19 mouse cellular contexts compared by ENCODE assay signal in the genomic region with DNA sequence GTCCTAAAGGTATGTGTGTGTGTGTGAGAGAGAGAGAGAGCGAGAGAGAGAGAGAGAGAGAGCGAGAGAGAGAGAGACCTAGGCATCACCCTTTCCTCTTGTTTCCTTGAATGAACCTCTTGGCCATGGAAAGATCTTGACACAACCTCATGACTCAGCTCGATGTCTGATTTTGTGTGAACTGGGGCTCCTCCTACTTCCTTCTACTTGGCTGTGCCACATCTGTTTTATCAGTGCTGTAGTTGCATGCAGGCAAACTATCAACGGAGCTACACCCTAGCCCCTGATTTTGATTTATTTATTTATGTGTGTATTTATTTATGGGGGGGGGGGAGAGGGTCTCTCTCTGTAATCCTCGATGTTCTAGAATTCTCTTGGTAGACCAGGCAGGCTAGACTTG. TPM values are rescaled to one million over a fixed set of nuclear protein-coding genes. Genes with fewer than 3 reads are reported as not detected.
DNase-seq lines count a peak whose midpoint lies in the region; ATAC-seq and TF ChIP-seq lines count a peak whose summit lies in the region.
"Had no signal": no experiment of that assay in that cellular context is flagged by ENCODE, and none has a peak within 500 bp of the region (broad histone marks: within the 10 kb centered on the region; RNA-seq: fewer than 3 reads in every experiment).

No protein-coding gene starts in this region.

- DNase-seq in lung, postnatal 0 days (ENCODE audit: low spot score) = peak; percentile 40
- DNase-seq in lung, postnatal 10 days = no peak
- peak; percentile 29 for DNase-seq in c-Kit-positive CD71-positive TER-119-positive erythroid progenitor cells, embryonic 14.5 days (ENCODE audit: low spot score)
- no peak for DNase-seq in gastrocnemius, postnatal 25 days
- no peak for DNase-seq in natural killer cell, adult 2 months (ENCODE audit: low spot score in 2 of 2)
- DNase-seq in urinary bladder, postnatal 4 days (ENCODE audit: low spot score in 2 of 2) = no peak
- no peak for DNase-seq in gastrocnemius, adult 2 months
- DNase-seq: cerebellum, adult 18-20 months; heart, adult 18-20 months; kidney, adult 18-20 months; kidney, postnatal 25 days; retina, postnatal 1 day; thymus, postnatal 25 days had no signal

- no peak overlapping the region for H3K27ac ChIP-seq in lung, postnatal 0 days (ENCODE audit: low read length)
- peak overlapping the region; percentile 40 for H3K27ac ChIP-seq in macrophage
- no peak overlapping the region for H3K27ac ChIP-seq in gastrocnemius, adult 2 months
- H3K27ac ChIP-seq: forebrain, embryonic 13.5 days; heart, embryonic 15.5 days; liver, embryonic 14.5 days; neural tube, embryonic 13.5 days had no signal

- intact Hi-C loops in gastrocnemius, adult 2 months (cut with DNase I) = no loop called here

- no peak overlapping the region for H3K9ac ChIP-seq in lung, postnatal 0 days (replicated peaks; ENCODE audit: low read depth)
- H3K9ac ChIP-seq: forebrain, embryonic 13.5 days; heart, embryonic 15.5 days; liver, embryonic 14.5 days; neural tube, embryonic 13.5 days had no signal

- peaks cover 18% of the 10 kb centered on the region for H3K79me2 ChIP-seq in macrophage (ENCODE audit: inconsistent target)

- WGBS in lung, postnatal 0 days = 71% methylated on average over 5 of the region's 5 CpGs
- WGBS in macrophage (ENCODE audit: missing documents) = 32% methylated on average over 4 of the region's 5 CpGs

- no peak overlapping the region for H3K4me2 ChIP-seq in lung, postnatal 0 days (replicated peaks; ENCODE audit: low read depth, low read length)
- H3K4me2 ChIP-seq: forebrain, embryonic 13.5 days; heart, embryonic 15.5 days; neural tube, embryonic 13.5 days had no signal

- ATAC-seq in lung, postnatal 0 days = no peak
- ATAC-seq: forebrain, embryonic 13.5 days; Patski had no signal

- H3K36me3 ChIP-seq in lung, postnatal 0 days (ENCODE audit: insufficient read depth, low read length) = no peaks in the 10 kb centered on the region
- no peaks in the 10 kb centered on the region for H3K36me3 ChIP-seq in macrophage (ENCODE audit: inconsistent target)
- H3K36me3 ChIP-seq: heart, embryonic 15.5 days; neural tube, embryonic 13.5 days had no signal

- peaks cover 9% of the 10 kb centered on the region; the same call in 1 of the 2 replicates for H3K4me1 ChIP-seq in lung, postnatal 0 days (ENCODE audit: insufficient read depth, low read depth, low read length)

- no peak for TF ChIP-seq EP300 in lung, postnatal 0 days (IDR thresholded peaks at IDR 0.05)

- no peak for TF ChIP-seq CTCF in lung, postnatal 0 days (IDR thresholded peaks at IDR 0.05)
- no peak for TF ChIP-seq CTCF in gastrocnemius, adult 2 months (IDR thresholded peaks at IDR 0.05)

- no peaks in the 10 kb centered on the region for H3K27me3 ChIP-seq in lung, postnatal 0 days (replicated peaks; ENCODE audit: insufficient read depth, low read length)
- H3K27me3 ChIP-seq: Patski had no signal

- no peak overlapping the region for H3K4me3 ChIP-seq in lung, postnatal 0 days (ENCODE audit: low read depth, low read length)
- H3K4me3 ChIP-seq in macrophage (ENCODE audit: inconsistent target) = no peak overlapping the region
- no peak overlapping the region for H3K4me3 ChIP-seq in gastrocnemius, adult 2 months
- H3K4me3 ChIP-seq: forebrain, embryonic 13.5 days; heart, embryonic 15.5 days; neural tube, embryonic 13.5 days had no signal

- H3K9me3 ChIP-seq in lung, postnatal 0 days (ENCODE audit: low read length) = no peaks in the 10 kb centered on the region
- H3K9me3 ChIP-seq: forebrain, embryonic 13.5 days; heart, embryonic 15.5 days; neural tube, embryonic 13.5 days had no signal

RNA-seq across cellular contexts. Expression of gene Rab7, which starts 2.8 kb away (rescaled TPM):
- 242 and 253 TPM in 2 replicates for polyA plus RNA-seq in lung, postnatal 0 days (2015; fragmentation: Nextera tagmentation; extraction: Ambion mirVana)
- 100 to 1,000 TPM in 9 of 26 experiments, 10 to 100 TPM in 17; 55.1 to 151 (median 86.4) TPM for total RNA-seq in macrophage (2018; cell fraction: chromatin; rRNA removed)
- total RNA-seq in macrophage (2018; cell fraction: cytosol; rRNA removed) = 100 to 1,000 TPM; 423 to 668 (median 547) TPM
- total RNA-seq in macrophage (2018; cell fraction: nucleus; rRNA removed) = 100 to 1,000 TPM; 147 to 373 (median 239) TPM
- polyA plus RNA-seq in macrophage (2018) = 571 to 1,341 TPM (median 733 TPM) in 3 replicates
- total RNA-seq in gastrocnemius, postnatal 25 days (2021) = 100 to 1,000 TPM; 265 to 292 TPM
- total RNA-seq in gastrocnemius, adult 2 months (2021) = 100 to 1,000 TPM; 320 to 401 TPM

RNA-seq across cellular contexts. Expression of gene Rpn1, which starts 36.4 kb away (rescaled TPM):
- polyA plus RNA-seq in lung, postnatal 0 days (2015; fragmentation: Nextera tagmentation; extraction: Ambion mirVana) = 209 and 226 TPM in 2 replicates
- total RNA-seq in macrophage (2018; cell fraction: chromatin; rRNA removed) = 10 to 100 TPM in 25 of 26 experiments, 1 to 10 TPM in 1; 9.7 to 53.5 (median 26.6) TPM
- 100 to 1,000 TPM in 4 of 26 experiments, 10 to 100 TPM in 22; 48.9 to 117 (median 81.0) TPM for total RNA-seq in macrophage (2018; cell fraction: cytosol; rRNA removed)
- total RNA-seq in macrophage (2018; cell fraction: nucleus; rRNA removed) = 100 to 1,000 TPM in 15 of 26 experiments, 10 to 100 TPM in 11; 23.6 to 218 (median 102) TPM
- 109 to 177 TPM (median 163 TPM) in 3 replicates for polyA plus RNA-seq in macrophage (2018)
- total RNA-seq in gastrocnemius, postnatal 25 days (2021) = 10 to 100 TPM; 67.1 to 71.0 TPM
- 10 to 100 TPM; 75.9 to 83.2 TPM for total RNA-seq in gastrocnemius, adult 2 months (2021)

Comparison
In these comparisons a context has a peak if more than half of its experiments do, and no peak if none do; other contexts are left out.
1. DNase-seq: peak in lung, postnatal 0 days (single experiment) and c-Kit-positive CD71-positive TER-119-positive erythroid progenitor cells, embryonic 14.5 days (single experiment); none in lung, postnatal 10 days (single experiment), gastrocnemius, postnatal 25 days (single experiment), natural killer cell, adult 2 months (0 of 2), urinary bladder, postnatal 4 days (0 of 2) and gastrocnemius, adult 2 months (single experiment).